In genomic region chr17:45545278-45545961, GRCm38 (mm10) we compare ENCODE assay signal across 10 mouse cellular contexts. TPM values are rescaled to one million over a fixed set of nuclear protein-coding genes. Genes with fewer than 3 reads are reported as not detected.
A peak's percentile ranks its signal among the peaks of the same experiment; 100 is the strongest.
DNase-seq lines count a peak whose midpoint lies in the region; ATAC-seq and TF ChIP-seq lines count a peak whose summit lies in the region.
"Had no signal": no experiment of that assay in that cellular context is flagged by ENCODE, and none has a peak within 500 bp of the region (broad histone marks: within the 10 kb centered on the region; RNA-seq: fewer than 3 reads in every experiment).

No protein-coding gene starts in this region.

- H3K9me3 ChIP-seq in forebrain, embryonic 16.5 days (ENCODE audit: control insufficient read depth, low read length), result no peaks in the 10 kb centered on the region

- peak overlapping the region; percentile 25 for H3K4me2 ChIP-seq in forebrain, embryonic 16.5 days (ENCODE audit: low read length)

- 13% methylated on average over 74 of the region's 74 CpGs for WGBS in forebrain, embryonic 16.5 days

- no peak for ATAC-seq in forebrain, embryonic 16.5 days
- peak; percentile 36; the same call in 1 of the 2 replicates for ATAC-seq in megakaryocyte, adult 5-6 weeks (ENCODE audit: poor library complexity, severe bottlenecking)

- peaks cover 10% of the 10 kb centered on the region; the same call in 1 of the 2 replicates for H3K27me3 ChIP-seq in forebrain, embryonic 16.5 days (replicated peaks; ENCODE audit: control insufficient read depth, insufficient read depth, low read length)

- TF ChIP-seq CTCF in gastrocnemius, adult 2 months (IDR thresholded peaks at IDR 0.05), result no peak

- DNase-seq in gastrocnemius, adult 2 months, result peak; percentile 31
- DNase-seq in gastrocnemius, postnatal 4 days (ENCODE audit: low spot score in 2 of 2), result no peak
- DNase-seq in R1 (ENCODE audit: low read depth, low spot score), result peak; percentile 53
- no peak for DNase-seq in frontal cortex, adult 2 months (ENCODE audit: extremely low spot score in 1 of 2, low spot score in 1 of 2)
- no peak for DNase-seq in gastrocnemius, postnatal 36 days
- DNase-seq in layer of hippocampus, postnatal 10 days (ENCODE audit: low spot score in 2 of 2), result no peak

- H3K36me3 ChIP-seq in forebrain, embryonic 16.5 days (ENCODE audit: control insufficient read depth, insufficient read depth), result peaks cover 12% of the 10 kb centered on the region

- H3K9ac ChIP-seq in forebrain, embryonic 16.5 days (replicated peaks; ENCODE audit: low read depth, low read length), result no peak overlapping the region

- no peak overlapping the region for H3K27ac ChIP-seq in gastrocnemius, adult 2 months
- H3K27ac ChIP-seq in forebrain, embryonic 16.5 days (ENCODE audit: low read length), result no peak overlapping the region

- peak overlapping the region; percentile 63 for H3K4me3 ChIP-seq in gastrocnemius, adult 2 months
- H3K4me3 ChIP-seq in forebrain, embryonic 16.5 days (replicated peaks; ENCODE audit: low read length), result no peak overlapping the region; the same call in 1 of the 2 replicates
- H3K4me3 ChIP-seq: erythroblast, embryonic 14.5 days had no signal

- H3K4me1 ChIP-seq in forebrain, embryonic 16.5 days (replicated peaks; ENCODE audit: control insufficient read depth, insufficient read depth, low read length), result peaks cover 45% of the 10 kb centered on the region

- intact Hi-C loops in gastrocnemius, adult 2 months (cut with DNase I), result no loop called here
- intact Hi-C loops in gastrocnemius, postnatal 36 days (cut with DNase I), result no loop called here

RNA-seq across cellular contexts. Expression of gene Tmem151b, which starts 4.1 kb away (rescaled TPM):
- total RNA-seq in gastrocnemius, adult 2 months (2021), result not detected
- total RNA-seq in gastrocnemius, postnatal 4 days (2021), result under 1 TPM; 0.15 to 0.29 TPM
- polyA plus RNA-seq in forebrain, embryonic 16.5 days (2015; fragmentation: Nextera tagmentation; extraction: Ambion mirVana), result 37.4 and 41.3 TPM in 2 replicates
- total RNA-seq in megakaryocyte, adult 5-6 weeks (2015), result not detected in 2 replicates
- not detected in 2 replicates for total RNA-seq in megakaryocyte, adult 5-6 weeks (2017)
- polyA plus RNA-seq in frontal cortex, adult 2 months (2012; rRNA removed), result 68.7 and 72.1 TPM in 2 replicates
- total RNA-seq in gastrocnemius, postnatal 36 days (2021), result under 1 TPM in 1 of 2 experiments, not detected in 1; 0.13 TPM
- total RNA-seq in layer of hippocampus, postnatal 10 days (2021), result 10 to 100 TPM; 93.2 to 93.7 TPM
- polyA plus RNA-seq: erythroblast, embryonic 14.5 days had no signal

RNA-seq across cellular contexts. Expression of gene Nfkbie, which starts 10.1 kb away (rescaled TPM):
- total RNA-seq in gastrocnemius, adult 2 months (2021), result under 1 TPM; 0.36 to 0.43 TPM
- 1 to 10 TPM; 3.2 TPM for total RNA-seq in gastrocnemius, postnatal 4 days (2021)
- 3.9 and 5.0 TPM in 2 replicates for polyA plus RNA-seq in forebrain, embryonic 16.5 days (2015; fragmentation: Nextera tagmentation; extraction: Ambion mirVana)
- 10.4 and 11.1 TPM in 2 replicates for total RNA-seq in megakaryocyte, adult 5-6 weeks (2015)
- 13.4 and 14.0 TPM in 2 replicates for total RNA-seq in megakaryocyte, adult 5-6 weeks (2017)
- polyA plus RNA-seq in frontal cortex, adult 2 months (2012; rRNA removed), result 1.8 and 2.0 TPM in 2 replicates
- total RNA-seq in gastrocnemius, postnatal 36 days (2021), result under 1 TPM; 0.64 to 0.79 TPM
- total RNA-seq in layer of hippocampus, postnatal 10 days (2021), result 1 to 10 TPM; 3.5 to 3.9 TPM

RNA-seq across cellular contexts. Expression of gene Slc35b2, which starts 18.3 kb away (rescaled TPM):
- 10 to 100 TPM; 16.0 to 17.3 TPM for total RNA-seq in gastrocnemius, adult 2 months (2021)
- 10 to 100 TPM; 44.4 to 52.7 TPM for total RNA-seq in gastrocnemius, postnatal 4 days (2021)
- polyA plus RNA-seq in forebrain, embryonic 16.5 days (2015; fragmentation: Nextera tagmentation; extraction: Ambion mirVana), result 91.5 and 93.3 TPM in 2 replicates
- total RNA-seq in megakaryocyte, adult 5-6 weeks (2015), result 33.7 and 44.9 TPM in 2 replicates
- total RNA-seq in megakaryocyte, adult 5-6 weeks (2017), result 48.2 and 52.2 TPM in 2 replicates
- polyA plus RNA-seq in frontal cortex, adult 2 months (2012; rRNA removed), result 57.3 and 59.5 TPM in 2 replicates
- 10 to 100 TPM; 17.3 to 21.4 TPM for total RNA-seq in gastrocnemius, postnatal 36 days (2021)
- 10 to 100 TPM; 47.4 TPM for total RNA-seq in layer of hippocampus, postnatal 10 days (2021)

RNA-seq across cellular contexts. Expression of gene Tcte1, which starts 22.2 kb away (rescaled TPM):
- total RNA-seq in gastrocnemius, adult 2 months (2021), result not detected
- not detected for total RNA-seq in gastrocnemius, postnatal 4 days (2021)
- 4.7 and 4.8 TPM in 2 replicates for polyA plus RNA-seq in forebrain, embryonic 16.5 days (2015; fragmentation: Nextera tagmentation; extraction: Ambion mirVana)
- not detected in 2 replicates for total RNA-seq in megakaryocyte, adult 5-6 weeks (2015)
- not detected in 2 replicates for total RNA-seq in megakaryocyte, adult 5-6 weeks (2017)
- polyA plus RNA-seq in frontal cortex, adult 2 months (2012; rRNA removed), result 2.0 and 2.1 TPM in 2 replicates
- total RNA-seq in gastrocnemius, postnatal 36 days (2021), result not detected
- total RNA-seq in layer of hippocampus, postnatal 10 days (2021), result under 1 TPM; 0.57 to 0.69 TPM
- polyA plus RNA-seq: C2C12; erythroblast, embryonic 14.5 days had no signal

RNA-seq across cellular contexts. Expression of gene Hsp90ab1, which starts 27.7 kb away (rescaled TPM):
- total RNA-seq in gastrocnemius, adult 2 months (2021), result 1,000 to 10,000 TPM; 1,106 to 1,162 TPM
- 1,000 to 10,000 TPM; 1,179 to 1,260 TPM for total RNA-seq in gastrocnemius, postnatal 4 days (2021)
- polyA plus RNA-seq in forebrain, embryonic 16.5 days (2015; fragmentation: Nextera tagmentation; extraction: Ambion mirVana), result 1,528 and 1,563 TPM in 2 replicates
- total RNA-seq in megakaryocyte, adult 5-6 weeks (2015), result 448 and 487 TPM in 2 replicates
- 829 and 973 TPM in 2 replicates for total RNA-seq in megakaryocyte, adult 5-6 weeks (2017)
- 952 and 985 TPM in 2 replicates for polyA plus RNA-seq in frontal cortex, adult 2 months (2012; rRNA removed)
- 100 to 1,000 TPM; 866 to 924 TPM for total RNA-seq in gastrocnemius, postnatal 36 days (2021)
- 1,000 to 10,000 TPM; 1,612 to 1,800 TPM for total RNA-seq in layer of hippocampus, postnatal 10 days (2021)

Comparison
In these comparisons a context has a peak if more than half of its experiments do, and no peak if none do; other contexts are left out.
1. DNase-seq: peak in gastrocnemius, adult 2 months (single experiment) and R1 (single experiment); none in gastrocnemius, postnatal 4 days (0 of 2), frontal cortex, adult 2 months (0 of 2), gastrocnemius, postnatal 36 days (0 of 2) and layer of hippocampus, postnatal 10 days (0 of 2).
2. RNA of gene Tmem151b, which starts 4.1 kb away (total RNA-seq): 93.2 to 93.7 TPM in layer of hippocampus, postnatal 10 days; 0.15 to 0.29 TPM in gastrocnemius, postnatal 4 days, 0.13 TPM in gastrocnemius, postnatal 36 days, not detected in gastrocnemius, adult 2 months and not detected in megakaryocyte, adult 5-6 weeks; every median in the first group is over 10 times any median in the second.